ENCODE assay signal across 18 mouse cellular contexts in genomic region chr5:89218222-89218621, GRCm38 (mm10).
DNase-seq lines count a peak whose midpoint lies in the region; ATAC-seq and TF ChIP-seq lines count a peak whose summit lies in the region.
"Had no signal": no experiment of that assay in that cellular context is flagged by ENCODE, and none has a peak within 500 bp of the region (broad histone marks: within the 10 kb centered on the region; RNA-seq: fewer than 3 reads in every experiment).

No protein-coding gene starts in this region.

- intact Hi-C loops in left cerebral cortex, adult 2 months (cut with DNase I), result no loop called here

- H3K4me2 ChIP-seq in intestine, embryonic 14.5 days (ENCODE audit: low read length), result peak overlapping the region; percentile 1; the same call in 1 of the 2 replicates
- no peak overlapping the region for H3K4me2 ChIP-seq in midbrain, embryonic 16.5 days (ENCODE audit: low read length)
- H3K4me2 ChIP-seq: embryonic facial prominence, embryonic 13.5 days; heart, embryonic 13.5 days had no signal

- H3K27ac ChIP-seq in intestine, embryonic 14.5 days (ENCODE audit: low read depth), result peak overlapping the region; percentile 6; the same call in 1 of the 2 replicates
- H3K27ac ChIP-seq in midbrain, embryonic 16.5 days (ENCODE audit: low read length), result no peak overlapping the region
- H3K27ac ChIP-seq in left cerebral cortex, adult 2 months, result no peak overlapping the region
- no peak overlapping the region for H3K27ac ChIP-seq in layer of hippocampus, adult 2 months
- H3K27ac ChIP-seq: embryonic facial prominence, embryonic 13.5 days; heart, embryonic 13.5 days had no signal

- no peaks in the 10 kb centered on the region for H3K9me3 ChIP-seq in intestine, embryonic 14.5 days (ENCODE audit: control insufficient read depth, low read length)
- no peaks in the 10 kb centered on the region for H3K9me3 ChIP-seq in midbrain, embryonic 16.5 days (replicated peaks; ENCODE audit: control insufficient read depth, low read length, poor library complexity, severe bottlenecking)
- H3K9me3 ChIP-seq: embryonic facial prominence, embryonic 13.5 days; heart, embryonic 13.5 days; megakaryocyte, embryonic 14.5 days had no signal

- no peak for TF ChIP-seq CTCF in left cerebral cortex, adult 2 months (IDR thresholded peaks at IDR 0.05)
- no peak for TF ChIP-seq CTCF in layer of hippocampus, adult 2 months (conservative IDR thresholded peaks at IDR 0.05)

- H3K36me3 ChIP-seq in intestine, embryonic 14.5 days (ENCODE audit: control insufficient read depth, insufficient read depth, low read length), result no peaks in the 10 kb centered on the region
- no peaks in the 10 kb centered on the region for H3K36me3 ChIP-seq in midbrain, embryonic 16.5 days (ENCODE audit: control insufficient read depth, insufficient read depth, low read length)
- H3K36me3 ChIP-seq: embryonic facial prominence, embryonic 13.5 days had no signal

- peak; percentile 61 for DNase-seq in intestine, embryonic 14.5 days (ENCODE audit: low spot score)
- peak; percentile 61 for DNase-seq in kidney, adult 18-20 months
- peak; percentile 24 to 55 for DNase-seq in kidney, postnatal 4 days
- peak; percentile 20 for DNase-seq in lung, postnatal 36 days
- no peak for DNase-seq in embryo, embryonic 10.5 days (ENCODE audit: low spot score)
- DNase-seq in left cerebral cortex, adult 2 months (ENCODE audit: extremely low spot score in 1 of 2, low spot score in 2 of 2), result no peak
- DNase-seq in layer of hippocampus, adult 2 months (ENCODE audit: low spot score in 2 of 2), result no peak
- DNase-seq: adrenal gland, adult 2 months; cerebellum, postnatal 10 days; gastrocnemius, postnatal 25 days; left cerebral cortex, postnatal 4 days; right cerebral cortex, postnatal 14 days had no signal

- H3K4me1 ChIP-seq in intestine, embryonic 14.5 days (replicated peaks; ENCODE audit: control insufficient read depth, insufficient read depth, low read length), result no peaks in the 10 kb centered on the region
- no peaks in the 10 kb centered on the region for H3K4me1 ChIP-seq in midbrain, embryonic 16.5 days (ENCODE audit: control insufficient read depth, insufficient read depth, low read length)
- H3K4me1 ChIP-seq: embryonic facial prominence, embryonic 13.5 days; heart, embryonic 13.5 days; megakaryocyte, embryonic 14.5 days had no signal

- no peaks in the 10 kb centered on the region for H3K27me3 ChIP-seq in intestine, embryonic 14.5 days (replicated peaks; ENCODE audit: control insufficient read depth, insufficient read depth, low read length)
- H3K27me3 ChIP-seq in midbrain, embryonic 16.5 days (ENCODE audit: control insufficient read depth, insufficient read depth, low read depth, low read length), result no peaks in the 10 kb centered on the region
- H3K27me3 ChIP-seq: CH12.LX; embryonic facial prominence, embryonic 13.5 days; heart, embryonic 13.5 days; megakaryocyte, embryonic 14.5 days had no signal

- no peak overlapping the region for H3K9ac ChIP-seq in intestine, embryonic 14.5 days (ENCODE audit: low read length)
- H3K9ac ChIP-seq in midbrain, embryonic 16.5 days (ENCODE audit: low read depth, low read length), result no peak overlapping the region
- H3K9ac ChIP-seq: embryonic facial prominence, embryonic 13.5 days; heart, embryonic 13.5 days had no signal

- peak; percentile 90 for ATAC-seq in intestine, embryonic 14.5 days (replicated peaks; ENCODE audit: low FRiP score, low TSS enrichment, low read depth)
- ATAC-seq in midbrain, embryonic 16.5 days, result no peak
- ATAC-seq: forebrain, embryonic 14.5 days had no signal

- H3K4me3 ChIP-seq in intestine, embryonic 14.5 days (ENCODE audit: low read depth, low read length), result no peak overlapping the region
- H3K4me3 ChIP-seq in midbrain, embryonic 16.5 days (ENCODE audit: low read depth, low read length), result no peak overlapping the region
- H3K4me3 ChIP-seq in left cerebral cortex, adult 2 months, result no peak overlapping the region
- H3K4me3 ChIP-seq in layer of hippocampus, adult 2 months, result no peak overlapping the region
- H3K4me3 ChIP-seq: embryonic facial prominence, embryonic 13.5 days; heart, embryonic 13.5 days; megakaryocyte, embryonic 14.5 days had no signal

- 63% methylated on average over 8 of the region's 8 CpGs for WGBS in intestine, embryonic 14.5 days
- 84% methylated on average over 8 of the region's 8 CpGs for WGBS in midbrain, embryonic 16.5 days

Comparison
In these comparisons a context has a peak if more than half of its experiments do, and no peak if none do; other contexts are left out.
1. DNase-seq: peak in intestine, embryonic 14.5 days (single experiment), kidney, adult 18-20 months (single experiment), kidney, postnatal 4 days (2 of 2) and lung, postnatal 36 days (single experiment); none in embryo, embryonic 10.5 days (single experiment), left cerebral cortex, adult 2 months (0 of 2) and layer of hippocampus, adult 2 months (0 of 2).